Mouse (Mus musculus): Measurements from ENCODE around the gene Adgrf4.
A peak's percentile ranks its signal among the peaks of the same experiment; 100 is the strongest.

Adgrf4 gene

DNA sequence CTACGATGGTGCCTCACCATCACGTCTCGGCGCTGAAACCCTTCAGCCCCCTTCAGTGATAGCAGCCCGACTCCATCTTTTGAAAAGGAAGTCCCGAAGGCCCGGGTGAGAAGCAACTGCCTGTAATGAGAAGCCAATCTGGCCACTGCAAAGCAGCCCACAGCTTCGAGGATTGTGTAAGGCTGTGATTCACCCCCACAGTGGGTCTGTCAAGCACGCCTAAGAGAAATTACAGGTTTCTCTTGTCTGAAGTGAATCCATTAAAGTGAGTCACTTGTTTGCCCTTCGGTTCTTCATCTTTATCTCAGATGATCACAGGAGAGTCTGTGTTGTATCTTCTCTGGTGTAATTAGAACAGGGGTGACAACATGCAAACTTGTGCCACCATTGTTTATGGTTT, at the start of gene Adgrf4:
Adgrf4 (minus strand) TSS at position 149 of the 400 bp plus-strand sequence.
- DNase-seq (ENCODE audit: low spot score in 2 of 2): no peak

DNA sequence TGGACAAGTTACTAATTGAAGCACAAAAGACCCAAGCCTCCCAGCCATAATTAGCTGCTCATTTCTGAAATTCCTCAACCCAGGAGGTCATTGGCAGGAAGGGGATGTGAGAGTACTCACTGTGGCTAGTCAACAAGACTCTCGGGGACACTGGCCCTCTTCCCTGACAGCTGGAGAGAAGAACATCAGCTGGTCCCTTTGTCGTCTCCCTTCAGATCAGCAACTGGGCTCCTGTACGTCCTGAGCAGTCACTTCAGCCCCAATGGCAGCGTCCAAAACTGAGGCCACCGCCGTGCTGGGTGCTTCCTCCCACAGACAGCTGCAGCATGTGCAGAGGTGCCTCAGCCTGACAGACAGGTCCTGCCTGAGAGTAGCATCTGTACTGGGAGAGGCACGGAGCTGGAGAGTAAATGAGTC, 49.7 kb upstream of the Adgrf4 start, which contains the start of gene Adgrf2:
Adgrf2 (minus strand) TSS at position 379 of the 417 bp plus-strand sequence.
- DNase-seq (ENCODE audit: low spot score in 2 of 2): no peak

DNA sequence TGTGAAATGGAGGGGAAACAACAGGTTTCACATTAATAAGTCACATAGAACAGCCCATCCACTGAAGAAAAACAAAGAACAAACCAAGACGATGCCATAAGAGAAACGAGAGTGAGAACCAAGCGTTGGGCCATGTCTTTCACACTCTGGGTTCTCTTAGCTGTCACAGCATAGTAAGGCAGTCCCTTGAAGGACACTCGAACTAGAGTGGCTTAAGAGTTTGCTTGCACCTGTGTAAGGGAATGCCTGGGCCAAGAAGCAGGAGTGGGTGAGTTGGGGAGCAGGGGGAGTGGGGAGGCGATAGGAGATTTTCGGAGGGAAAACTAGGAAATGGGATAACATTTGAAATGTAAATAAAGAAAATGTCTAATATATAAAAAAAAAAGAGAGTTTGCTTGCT, 46.7 kb upstream of the Adgrf4 start:
- no peak for DNase-seq (ENCODE audit: low spot score in 2 of 2)

DNA sequence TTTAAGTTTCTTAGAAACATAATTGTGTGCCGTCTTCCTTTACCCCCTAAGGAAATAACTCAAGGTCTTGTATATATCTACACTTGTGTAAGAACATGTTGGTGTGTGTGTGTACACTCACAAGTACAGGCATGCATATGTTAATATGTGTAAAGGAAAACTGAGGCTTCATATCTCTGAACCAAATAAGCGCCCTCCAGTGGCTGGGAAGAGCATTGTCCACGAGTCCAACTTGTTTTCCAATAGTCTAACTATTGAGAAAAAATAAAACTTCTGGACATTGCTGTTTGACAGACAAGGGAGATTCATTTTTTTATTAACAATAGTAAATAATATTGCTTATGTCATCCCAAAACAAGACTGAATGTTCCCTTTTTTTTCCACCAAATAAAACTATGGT, 25.1 kb upstream of the Adgrf4 start:
- DNase-seq (ENCODE audit: low spot score in 2 of 2): no peak

DNA sequence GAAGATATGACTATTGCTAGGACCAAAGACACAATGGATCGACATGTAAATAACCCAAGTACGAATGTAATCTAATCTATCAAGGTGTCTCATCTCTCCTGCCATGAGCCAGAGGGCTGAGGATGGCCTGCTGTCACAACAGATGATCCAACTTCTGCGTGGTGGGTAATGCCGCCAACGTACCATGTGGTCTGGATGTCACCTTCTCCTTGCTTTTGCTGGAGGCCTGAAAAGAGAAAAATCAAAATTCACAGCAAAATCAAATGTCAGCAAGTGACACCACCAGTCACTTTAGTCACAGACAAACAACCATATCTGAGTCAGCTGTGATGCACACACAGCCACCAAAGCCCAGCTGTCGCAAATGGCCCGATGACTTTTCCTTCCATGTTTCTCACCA, 22.9 kb upstream of the Adgrf4 start:
- DNase-seq (ENCODE audit: low spot score in 2 of 2): no peak

DNA sequence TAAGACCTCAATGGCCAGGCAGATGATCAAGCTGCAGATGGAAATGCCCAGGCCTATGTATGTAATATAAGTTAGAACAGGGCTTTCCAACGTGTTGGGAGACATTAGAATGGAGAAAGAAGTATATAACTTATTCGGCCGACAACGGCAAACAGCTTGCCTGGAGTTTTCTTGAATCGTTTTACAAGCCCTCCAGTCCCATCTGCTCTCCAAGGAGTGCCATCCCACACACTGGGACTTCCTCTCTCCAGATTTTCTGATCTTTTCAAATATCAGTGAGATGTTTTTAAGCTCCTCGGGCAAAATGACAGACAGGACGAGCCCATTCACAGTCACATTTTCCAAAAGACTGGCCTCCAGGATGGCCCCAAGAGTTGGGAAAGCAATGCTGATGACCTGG, 18.6 kb upstream of the Adgrf4 start:
- DNase-seq (ENCODE audit: low spot score in 2 of 2): no peak

DNA sequence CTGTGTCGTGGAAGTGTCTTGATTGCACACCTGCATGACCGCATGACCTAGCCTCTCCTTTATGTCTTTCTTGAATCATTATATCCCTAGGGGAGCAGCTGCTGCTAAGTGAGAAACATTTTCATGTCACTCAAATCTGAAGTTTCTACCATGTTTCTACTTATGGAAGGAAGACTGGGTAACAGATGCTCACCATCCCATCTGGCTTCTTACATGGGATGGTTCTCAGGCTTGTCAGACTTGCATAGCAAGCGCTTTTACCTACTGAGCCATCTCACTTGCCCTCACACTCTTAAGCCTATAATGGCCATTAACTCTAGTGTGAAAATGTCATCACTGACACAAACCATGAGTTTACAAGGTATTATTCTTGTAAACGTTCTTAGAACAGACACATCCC, 13.5 kb upstream of the Adgrf4 start:
- peak in 1 of 2 experiments; percentile 7 for DNase-seq (ENCODE audit: low spot score in 2 of 2)

DNA sequence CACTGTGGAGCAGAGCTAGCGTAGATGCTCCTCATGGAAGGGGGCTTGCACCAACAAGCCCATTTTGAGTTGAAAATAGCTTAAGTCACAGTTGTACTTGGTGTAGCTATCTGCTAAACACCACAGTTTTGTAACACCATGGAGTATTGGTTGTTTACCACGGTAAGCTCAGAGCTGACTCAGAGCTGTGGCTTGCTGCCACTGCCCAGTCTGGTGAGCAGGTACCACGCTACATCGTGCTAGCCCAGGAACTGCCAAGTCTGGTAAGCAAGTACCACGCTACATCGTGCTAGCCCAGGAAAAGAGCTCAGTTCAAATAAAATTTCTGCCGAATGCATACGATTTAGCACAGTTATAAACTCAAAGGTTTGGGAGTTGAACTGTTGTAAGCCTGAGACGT, 10.1 kb upstream of the Adgrf4 start:
- DNase-seq (ENCODE audit: low spot score in 2 of 2): no peak

DNA sequence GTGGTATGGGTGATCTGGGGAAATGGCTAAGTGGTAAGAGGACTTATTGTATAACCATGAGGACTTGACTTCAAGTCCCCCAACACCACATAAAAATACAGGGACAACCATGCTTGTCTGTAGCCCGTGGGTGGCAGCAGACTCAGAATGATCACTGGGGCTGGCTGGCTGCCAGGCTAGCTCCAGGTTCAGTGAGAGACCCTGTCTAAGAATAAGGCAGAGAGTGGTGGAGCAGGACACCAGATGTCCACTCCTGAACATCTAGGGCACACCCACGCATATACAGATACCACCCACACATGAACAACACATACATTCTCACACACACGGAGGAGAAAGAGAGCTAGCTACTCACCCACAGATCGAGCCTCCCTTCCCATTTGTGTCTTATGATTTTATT, 2.6 kb upstream of the Adgrf4 start:
- DNase-seq (ENCODE audit: low spot score in 2 of 2): no peak

DNA sequence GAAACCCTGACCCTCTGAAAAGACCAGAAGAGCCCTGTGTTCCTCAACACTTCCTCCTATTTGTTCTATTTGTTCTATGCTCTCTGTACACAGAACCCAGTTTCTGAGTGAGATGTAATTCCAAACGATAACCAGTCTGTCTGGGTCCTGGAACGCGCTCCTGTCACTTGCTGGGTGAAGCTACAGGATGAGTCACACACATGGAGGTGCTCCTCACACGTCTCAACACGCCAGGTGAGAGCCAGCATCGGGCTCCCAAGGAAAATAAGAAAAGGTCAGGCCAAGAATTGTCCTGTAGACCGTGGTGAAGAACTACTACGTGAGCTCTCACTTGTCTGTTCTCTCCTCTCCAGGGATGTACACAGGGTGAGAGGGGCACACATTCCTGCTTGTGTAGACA, 1.6 kb downstream of the Adgrf4 start:
- DNase-seq (ENCODE audit: low spot score in 2 of 2): no peak

DNA sequence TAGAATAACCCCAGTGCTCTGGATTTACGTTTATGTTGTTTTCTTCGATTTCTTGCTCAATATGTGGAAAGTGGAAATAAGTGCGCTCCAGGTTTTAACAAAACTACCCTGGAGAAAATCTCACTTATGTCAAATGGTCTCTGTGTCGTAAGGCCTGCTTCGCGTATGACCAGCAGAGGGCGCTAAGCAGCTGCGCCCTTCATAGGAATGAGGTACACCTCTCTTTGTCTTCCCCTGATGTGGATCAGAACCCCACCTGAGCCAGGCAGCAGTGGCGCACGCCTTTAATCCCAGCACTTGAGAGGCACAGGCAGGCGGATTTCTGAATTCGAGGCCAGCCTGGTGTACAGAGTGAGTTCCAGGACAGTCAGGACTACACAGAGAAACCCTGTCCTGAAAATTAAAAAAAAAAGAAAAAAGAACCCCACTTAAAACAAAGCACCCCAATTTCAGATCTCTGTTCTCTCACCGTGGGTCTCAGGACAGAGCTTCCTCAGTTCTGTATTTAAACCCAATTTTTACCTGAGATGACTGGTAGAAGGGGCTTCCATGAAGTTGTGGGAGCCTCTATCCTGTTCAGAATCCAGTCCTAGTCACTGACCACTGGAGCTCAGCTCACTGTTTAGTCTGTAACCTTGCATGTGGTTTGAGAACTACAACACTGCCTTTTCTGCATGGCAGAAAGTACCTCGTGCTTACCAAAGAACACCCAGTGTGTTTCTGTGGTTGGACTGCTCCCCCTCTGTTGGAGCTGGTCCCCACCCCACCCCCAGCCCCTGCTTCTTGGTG, 33.3 kb downstream of the Adgrf4 start:
- peak in 1 of 2 experiments; percentile 65 for DNase-seq (ENCODE audit: low spot score in 2 of 2)

DNA sequence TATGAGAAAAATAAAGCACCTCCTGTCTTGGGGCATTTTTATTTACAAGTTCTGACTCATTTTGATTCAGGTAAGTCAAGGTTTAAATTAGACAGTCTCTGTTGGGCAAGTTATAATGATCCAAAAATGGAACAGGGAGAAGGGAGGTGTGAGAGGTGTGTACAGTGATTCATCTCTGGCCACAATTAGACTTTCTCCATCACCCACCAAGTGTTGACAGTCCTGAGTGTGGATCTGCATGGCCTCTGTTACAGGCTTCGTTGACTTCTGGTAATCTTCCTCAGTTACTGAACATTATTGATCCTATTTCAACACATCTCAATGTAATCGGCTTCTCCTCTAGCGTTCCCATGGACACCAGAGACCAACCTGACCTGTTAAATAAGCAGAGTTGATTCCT, 48.7 kb downstream of the Adgrf4 start:
- DNase-seq (ENCODE audit: low spot score in 2 of 2): no peak

DNA sequence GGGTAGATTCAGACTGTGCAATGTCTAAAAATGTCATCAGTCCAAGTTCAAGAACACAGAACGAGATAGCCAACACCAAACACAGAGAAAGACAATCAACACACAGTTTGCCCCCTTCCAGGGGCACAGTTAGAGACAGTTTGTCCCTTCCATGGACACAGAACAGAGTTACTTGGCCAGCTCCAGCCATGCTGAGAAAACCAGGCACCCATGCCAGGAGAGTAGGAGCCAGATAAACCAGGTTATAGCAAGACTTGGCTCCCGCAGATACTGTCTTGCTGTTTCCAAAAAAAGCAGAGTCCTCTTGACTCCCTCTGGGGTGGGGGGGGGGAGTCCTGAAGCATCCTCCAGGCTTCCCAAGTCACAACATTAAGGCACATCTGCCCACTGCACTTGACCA, 61.9 kb downstream of the Adgrf4 start:
- no peak for DNase-seq (ENCODE audit: low spot score in 2 of 2)

DNA sequence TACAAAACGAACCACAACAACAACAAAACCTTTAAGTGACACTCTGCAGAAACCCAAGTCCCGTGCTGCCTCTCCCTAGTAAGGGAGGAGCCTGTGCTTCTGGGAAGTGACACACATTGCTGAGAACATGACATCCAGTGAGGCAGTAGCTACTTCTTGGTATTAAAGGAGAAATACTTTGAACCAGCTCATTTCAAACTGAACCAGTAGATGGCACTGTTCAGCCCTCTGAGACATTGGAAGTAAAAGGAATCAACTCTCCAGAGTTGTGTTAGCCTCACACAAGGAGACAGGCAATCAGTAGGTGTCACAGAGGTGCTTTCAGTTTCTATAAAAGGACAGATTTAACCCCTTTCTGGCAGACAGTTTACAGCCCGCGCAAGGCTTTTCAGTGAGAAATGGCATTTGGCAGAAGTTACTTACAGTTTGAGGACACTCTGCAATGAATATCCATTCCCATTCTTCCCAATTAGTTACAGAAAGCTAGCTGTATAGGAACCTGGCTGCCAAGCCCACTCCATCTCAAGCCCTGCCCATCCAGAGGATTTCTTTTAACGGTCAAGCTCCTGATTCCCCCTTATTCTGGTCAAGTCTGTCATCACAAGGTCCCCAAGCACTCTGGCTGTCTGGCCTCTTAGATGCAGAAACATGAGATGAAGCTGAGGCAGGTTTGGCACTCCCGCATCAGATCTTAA, 78.9 kb downstream of the Adgrf4 start:
- DNase-seq (ENCODE audit: low spot score in 2 of 2): no peak

DNA sequence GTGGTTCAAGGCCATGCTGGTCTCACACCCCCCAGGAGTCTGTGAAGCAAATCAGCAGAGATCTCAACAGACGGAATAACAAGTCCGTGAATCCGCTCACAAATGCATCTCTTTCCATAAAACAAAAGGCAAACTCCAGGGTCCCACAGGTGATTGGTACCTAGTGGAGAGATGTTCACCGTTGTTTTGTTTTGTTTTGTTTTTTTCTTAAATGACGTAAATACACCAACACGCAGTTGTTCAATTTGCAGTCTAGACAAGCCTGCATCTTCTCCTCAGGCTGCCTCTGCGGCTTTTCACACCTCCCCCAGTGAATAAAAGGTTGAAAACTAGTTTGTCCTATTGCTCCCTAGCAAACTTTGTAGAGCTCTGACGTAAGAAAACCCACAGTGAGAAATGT, 80.8 kb downstream of the Adgrf4 start, which contains the start of gene Opn5:
Opn5 (minus strand) TSS at position 101 of the 400 bp plus-strand sequence.
- no peak for DNase-seq (ENCODE audit: low spot score in 2 of 2)

DNA sequence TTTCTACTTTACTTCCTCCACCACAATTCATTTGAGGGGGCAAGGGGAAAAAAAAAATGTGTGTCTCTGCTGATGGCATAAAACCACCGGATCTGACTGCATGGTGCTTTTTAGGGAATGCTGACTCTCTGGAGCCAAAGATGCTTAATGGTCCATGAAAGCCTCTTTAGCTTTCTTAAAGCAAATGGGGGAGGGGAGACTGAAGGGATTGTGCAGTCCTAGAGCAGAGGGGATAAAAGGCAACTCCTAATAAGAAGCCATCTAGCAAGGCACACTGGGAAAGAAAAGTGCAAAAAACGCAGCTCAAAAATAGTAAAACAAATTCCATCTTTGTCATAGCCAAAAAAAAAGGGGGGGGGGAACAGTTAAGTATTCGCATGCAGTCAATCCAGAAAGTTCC, 83.8 kb downstream of the Adgrf4 start:
- no peak for DNase-seq (ENCODE audit: low spot score in 2 of 2)

All from spleen, postnatal 4 days (tissue).